Mouse (Mus musculus) intestine, embryonic 14.5 days (tissue): Measurements from ENCODE around the gene Pdpn. TPM values are rescaled to one million over a fixed set of nuclear protein-coding genes. Genes with fewer than 3 reads are reported as not detected.

Source experiments
- ATAC-seq: fragments of 200-750 bp; cut with Nextera tagmentation; replicated peaks from 2 replicates; pipeline ENCODE4 v1.8.0; 2017; ENCODE audit warnings: low read depth, moderate number of reproducible peaks, moderate TSS enrichment, moderate library complexity; ENCODE audit not compliant: low FRiP score, low TSS enrichment
- DNase-seq: peaks from one replicate; pipeline ENCODE4 v3.0.0-alpha.2; 2018; ENCODE audit warnings: low spot score
- H3K27ac ChIP-seq: fragments of 300-500 bp; sonication (generic); 2 replicates; pipeline ENCODE4 v1.5.1; 2014; ENCODE audit warnings: low read depth, mild to moderate bottlenecking, control low read depth
- H3K27me3 ChIP-seq: fragments of 300-500 bp; sonication (generic); replicated peaks from 2 replicates; pipeline ENCODE4 v1.6.1; 2014; ENCODE audit warnings: low read length, control low read depth; ENCODE audit not compliant: control insufficient read depth, insufficient read depth
- H3K36me3 ChIP-seq: fragments of 300-500 bp; sonication (generic); 2 replicates; pipeline ENCODE4 v1.6.1; 2014; ENCODE audit warnings: low read length, control low read depth; ENCODE audit not compliant: control insufficient read depth, insufficient read depth
- H3K4me1 ChIP-seq: fragments of 300-500 bp; sonication (generic); replicated peaks from 2 replicates; pipeline ENCODE4 v1.6.1; 2014; ENCODE audit warnings: low read length, control low read depth, mixed read lengths; ENCODE audit not compliant: control insufficient read depth, insufficient read depth
- H3K4me2 ChIP-seq: fragments of 300-500 bp; sonication (generic); 2 replicates; pipeline ENCODE4 v1.6.1; 2014; ENCODE audit warnings: low read length
- H3K4me3 ChIP-seq: fragments of 300-500 bp; sonication (generic); 2 replicates; pipeline ENCODE4 v1.5.1; 2014; ENCODE audit warnings: low read depth, low read length, control low read depth, mixed read lengths
- H3K9ac ChIP-seq: fragments of 300-500 bp; sonication (generic); 2 replicates; pipeline ENCODE4 v1.6.1; 2014; ENCODE audit warnings: mild to moderate bottlenecking, low read length
- H3K9me3 ChIP-seq: fragments of 300-500 bp; sonication (generic); 2 replicates; pipeline ENCODE4 v1.6.1; 2016; ENCODE audit warnings: low read length, control low read depth; ENCODE audit not compliant: control insufficient read depth
- WGBS: fragments of 180-500 bp; shearing (Covaris S2); extraction: QIAGEN DNeasy Blood & Tissue Kit; methylation state at CpG from one replicate; pipeline ENCODE4 v1.1.7; 2014; 5-methylcytosine and 5-hydroxymethylcytosine counted together
- polyA plus RNA-seq: library from polyadenylated mRNA; unstranded; fragments of >200 nt; fragmentation: Nextera tagmentation; extraction: Ambion mirVana; gene quantifications from 2 replicates; pipeline ENCODE4 v1.2.1, GENCODE M21; 2014

The Pdpn gene
- polyA plus RNA-seq, 1 experiment from 2014 or later, result 36.3 TPM

DNA sequence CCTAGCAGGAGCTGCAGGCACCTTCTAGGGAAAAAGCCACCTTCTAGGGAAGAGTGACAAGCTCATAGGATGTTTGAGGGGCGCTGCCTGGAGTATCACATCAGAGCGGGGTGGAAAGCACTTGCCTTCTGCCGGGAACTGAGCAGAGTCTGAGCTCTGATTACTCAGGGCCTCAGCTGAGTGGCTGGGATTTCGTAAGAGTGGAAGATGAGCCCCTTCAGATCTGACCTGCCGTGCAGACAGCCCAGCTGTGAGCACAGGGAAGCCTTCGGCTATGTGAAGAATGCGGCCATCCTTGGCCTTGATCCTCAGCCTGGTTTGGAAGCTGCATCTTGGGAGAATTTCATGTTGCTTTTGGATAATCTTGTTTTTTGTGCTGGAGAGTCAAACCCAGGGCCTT lies 10.5 kb downstream of the Pdpn start:
- ATAC-seq, result no peak
- Histone ChIP-seq H3K9me3 (no peaks in the 10 kb centered on the region), H3K27ac (peak overlapping the region; percentile 74), H3K4me1 (peaks cover 18% of the 10 kb centered on the region), H3K9ac (no peak overlapping the region), H3K4me2 (no peak overlapping the region), H3K4me3 (no peak overlapping the region), H3K36me3 (no peaks in the 10 kb centered on the region), H3K27me3 (no peaks in the 10 kb centered on the region)
- DNase-seq, result no peak
- WGBS, result 30% methylated on average over 7 of the region's 7 CpGs

GRCm38 (mm10) chr4:143288473-143288872 lies 10.9 kb downstream of the Pdpn start:
- Histone ChIP-seq H3K27me3 (no peaks in the 10 kb centered on the region), H3K4me1 (peaks cover 18% of the 10 kb centered on the region), H3K27ac (peak overlapping the region; percentile 74), H3K4me3 (no peak overlapping the region), H3K4me2 (no peak overlapping the region), H3K9ac (no peak overlapping the region), H3K9me3 (no peaks in the 10 kb centered on the region), H3K36me3 (no peaks in the 10 kb centered on the region)
- DNase-seq (no peak), ATAC-seq (no peak)
- 40% methylated on average over 6 of the region's 6 CpGs for WGBS

GRCm38 (mm10) chr4:143287065-143287464 lies 12.3 kb downstream of the Pdpn start:
- H3K27ac ChIP-seq, result no peak overlapping the region
- no peak for ATAC-seq
- no peaks in the 10 kb centered on the region for H3K27me3 ChIP-seq
- 60% methylated on average over 4 of the region's 4 CpGs for WGBS
- no peak for DNase-seq
- no peak overlapping the region for H3K4me3 ChIP-seq
- H3K4me2 ChIP-seq, result no peak overlapping the region
- no peaks in the 10 kb centered on the region for H3K36me3 ChIP-seq
- H3K9ac ChIP-seq, result no peak overlapping the region
- H3K4me1 ChIP-seq, result peaks cover 18% of the 10 kb centered on the region
- H3K9me3 ChIP-seq, result no peaks in the 10 kb centered on the region

DNA sequence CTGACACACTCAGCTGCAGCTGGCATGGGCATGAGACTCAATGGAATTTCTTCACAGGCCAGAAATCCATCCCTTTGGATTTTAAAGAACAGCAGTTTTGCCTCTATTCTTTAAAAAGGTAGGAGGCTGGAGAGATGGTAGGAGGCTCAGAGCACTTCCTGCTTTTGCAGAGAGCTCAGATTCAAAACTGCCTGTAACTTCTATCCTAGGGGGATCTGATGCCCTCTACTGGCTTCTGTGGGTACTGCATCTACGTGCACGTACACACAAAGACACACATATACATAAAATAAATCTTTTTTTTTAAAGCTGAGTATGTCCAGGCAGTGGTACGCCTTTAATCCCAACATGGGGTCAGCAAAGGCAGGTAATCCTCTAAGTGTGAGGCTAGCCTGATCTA lies 19.2 kb downstream of the Pdpn start:
- H3K4me1 ChIP-seq, result peaks cover 12% of the 10 kb centered on the region
- H3K4me3 ChIP-seq, result no peak overlapping the region
- no peak overlapping the region for H3K4me2 ChIP-seq
- H3K27ac ChIP-seq, result peak overlapping the region; percentile 76
- DNase-seq (peak; percentile 78), ATAC-seq (no peak)
- no peaks in the 10 kb centered on the region for H3K27me3 ChIP-seq
- 81% methylated on average over 3 of the region's 3 CpGs for WGBS
- no peaks in the 10 kb centered on the region for H3K36me3 ChIP-seq
- 0 out of 2 replicates have a peak, but pooled peaks cover 3% of the 10 kb centered on the region for H3K9me3 ChIP-seq
- H3K9ac ChIP-seq, result no peak overlapping the region

DNA sequence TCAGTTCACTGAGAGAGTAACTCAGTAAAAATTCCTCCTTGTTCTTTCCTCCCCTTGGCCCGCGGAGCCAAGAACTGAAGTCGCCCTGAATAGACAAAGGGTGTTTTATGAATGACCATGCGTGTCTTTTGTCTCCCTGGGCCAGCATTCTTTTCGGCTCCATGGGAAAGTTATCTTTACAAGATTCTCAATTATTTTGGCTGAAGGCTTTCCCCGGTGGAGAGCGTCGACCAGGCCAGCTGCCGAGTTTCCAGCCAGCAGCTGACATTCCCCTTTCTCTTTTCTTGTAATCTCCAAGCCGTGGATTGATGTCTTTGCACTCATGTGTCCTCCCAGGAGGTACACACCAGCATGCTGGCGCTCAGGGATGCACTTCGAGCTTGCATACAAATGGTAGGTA lies 19.7 kb downstream of the Pdpn start:
- WGBS, result 34% methylated on average over 12 of the region's 12 CpGs
- no peak overlapping the region for H3K4me2 ChIP-seq
- ATAC-seq, result no peak

GRCm38 (mm10) chr4:143279016-143279415 lies 20.3 kb downstream of the Pdpn start:
- H3K4me2 ChIP-seq, result no peak overlapping the region; the same call in 1 of the 2 replicates
- no peaks in the 10 kb centered on the region for H3K27me3 ChIP-seq
- whole genome bisulfite sequencing, result 67% methylated on average over 5 of the region's 5 CpGs
- peak overlapping the region; percentile 81 for H3K27ac ChIP-seq
- no peak overlapping the region for H3K4me3 ChIP-seq
- peaks cover 12% of the 10 kb centered on the region for H3K4me1 ChIP-seq
- DNase-seq, result no peak
- no peak overlapping the region for H3K9ac ChIP-seq
- H3K9me3 ChIP-seq, result 0 out of 2 replicates have a peak, but pooled peaks cover 3% of the 10 kb centered on the region
- H3K36me3 ChIP-seq, result no peaks in the 10 kb centered on the region
- ATAC-seq, result no peak

More for the DNA sequence above, 19.7 kb downstream of the Pdpn start:
- Histone ChIP-seq H3K4me1 (peaks cover 12% of the 10 kb centered on the region), H3K36me3 (no peaks in the 10 kb centered on the region), H3K9me3 (0 out of 2 replicates have a peak, but pooled peaks cover 3% of the 10 kb centered on the region), H3K9ac (no peak overlapping the region), H3K27ac (peak overlapping the region; percentile 76), H3K4me3 (no peak overlapping the region), H3K27me3 (no peaks in the 10 kb centered on the region)
- no peak for DNase-seq

GRCm38 (mm10) chr4:143278429-143278871 lies 20.9 kb downstream of the Pdpn start:
- ATAC-seq (peak; percentile 73), DNase-seq (peak; percentile 65)
- no peaks in the 10 kb centered on the region for H3K36me3 ChIP-seq
- no peak overlapping the region for H3K9ac ChIP-seq
- no peaks in the 10 kb centered on the region for H3K27me3 ChIP-seq
- peak overlapping the region; percentile 32 for H3K4me2 ChIP-seq
- H3K9me3 ChIP-seq, result 0 out of 2 replicates have a peak, but pooled peaks cover 3% of the 10 kb centered on the region
- no peak overlapping the region for H3K4me3 ChIP-seq
- peaks cover 12% of the 10 kb centered on the region for H3K4me1 ChIP-seq
- WGBS, result 23% methylated on average over 14 of the region's 14 CpGs
- H3K27ac ChIP-seq, result peak overlapping the region; percentile 81

GRCm38 (mm10) chr4:143277319-143277718 lies 22.0 kb downstream of the Pdpn start:
- H3K27me3 ChIP-seq, result no peaks in the 10 kb centered on the region
- no peak overlapping the region for H3K4me3 ChIP-seq
- ATAC-seq (no peak), DNase-seq (no peak)
- 0 out of 2 replicates have a peak, but pooled peaks cover 4% of the 10 kb centered on the region for H3K36me3 ChIP-seq
- no peak overlapping the region for H3K9ac ChIP-seq
- H3K4me1 ChIP-seq, result peaks cover 12% of the 10 kb centered on the region
- no peak overlapping the region for H3K4me2 ChIP-seq
- H3K27ac ChIP-seq, result no peak overlapping the region
- 93% methylated on average over 6 of the region's 6 CpGs for WGBS
- 0 out of 2 replicates have a peak, but pooled peaks cover 3% of the 10 kb centered on the region for H3K9me3 ChIP-seq

- Histone ChIP-seq H3K27me3 (no peaks in the 10 kb centered on the region), H3K27ac (no peak overlapping the region), H3K4me3 (no peak overlapping the region), H3K4me1 (no peaks in the 10 kb centered on the region), H3K9ac (no peak overlapping the region), H3K36me3 (0 out of 2 replicates have a peak, but pooled peaks cover 6% of the 10 kb centered on the region), H3K9me3 (no peaks in the 10 kb centered on the region), H3K4me2 (no peak overlapping the region)
- WGBS, result 88% methylated on average over 6 of the region's 6 CpGs
- DNase-seq (no peak), ATAC-seq (no peak)
Observed at GRCm38 (mm10) chr4:143271571-143271970, 27.8 kb downstream of the Pdpn start.
